Mouse (Mus musculus): ENCODE measurements at regions not wholly inside any gene's neighbourhood (a gene's known extent, or its start where the extent isn't known, plus 50 kb on each side); places are given as distances from the start of the nearest gene placed in this dataset.
A peak's percentile ranks its signal among the peaks of the same experiment; 100 is the strongest.
"Not testable (repeated sequence)": the region's sequence is repeated elsewhere in the genome, so short reads cannot be mapped to it uniquely, and the experiment has no call there.

- DNase-seq: no peak
- no peak for TF ChIP-seq POLR2A (IDR thresholded peaks at IDR 0.05; ENCODE audit: insufficient read depth, low read depth, low read length)
- no peak for TF ChIP-seq CTCF (IDR thresholded peaks at IDR 0.05)
- TF ChIP-seq EP300 (IDR thresholded peaks at IDR 0.05; ENCODE audit: insufficient read depth, low read depth, low read length): no peak
- Histone ChIP-seq H3K79me2 (replicated peaks; ENCODE audit: control insufficient read depth, insufficient read depth, low read length) (no peaks in the 10 kb centered on the region), H3K4me1 (ENCODE audit: control insufficient read depth, insufficient read depth, low read length) (no peaks in the 10 kb centered on the region), H3K4me3 (no peak overlapping the region), H3K9ac (ENCODE audit: low read depth, low read length) (no peak overlapping the region), H3K27ac (no peak overlapping the region), H3K36me3 (ENCODE audit: control insufficient read depth, insufficient read depth, low read length) (no peaks in the 10 kb centered on the region), H3K27me3 (ENCODE audit: control insufficient read depth, insufficient read depth, low read length) (no peaks in the 10 kb centered on the region)
- 72% methylated on average over 3 of the region's 3 CpGs for WGBS
- intact Hi-C loops (cut with DNase I): no loop called here
These were observed 379.6 kb downstream of the Fut8 start for GRCm38 (mm10) chr12:77617552-77617951.

- Histone ChIP-seq H3K27me3 (ENCODE audit: control insufficient read depth, insufficient read depth, low read length) (no peaks in the 10 kb centered on the region), H3K4me3 (no peak overlapping the region), H3K36me3 (ENCODE audit: control insufficient read depth, insufficient read depth, low read length) (no peaks in the 10 kb centered on the region), H3K9ac (ENCODE audit: low read depth, low read length) (no peak overlapping the region), H3K4me1 (ENCODE audit: control insufficient read depth, insufficient read depth, low read length) (no peaks in the 10 kb centered on the region), H3K79me2 (replicated peaks; ENCODE audit: control insufficient read depth, insufficient read depth, low read length) (no peaks in the 10 kb centered on the region), H3K27ac (no peak overlapping the region; the same call in 1 of the 2 replicates)
- DNase-seq: peak in 1 of 2 experiments; percentile 15
- TF ChIP-seq EP300 (IDR thresholded peaks at IDR 0.05; ENCODE audit: insufficient read depth, low read depth, low read length) (no peak), CTCF (IDR thresholded peaks at IDR 0.05) (no peak), POLR2A (IDR thresholded peaks at IDR 0.05; ENCODE audit: insufficient read depth, low read depth, low read length) (no peak)
- intact Hi-C loops (cut with DNase I): no loop called here
These were observed 384.3 kb downstream of the Fut8 start for GRCm38 (mm10) chr12:77622243-77622642.

GRCm38 (mm10) chr12:77624323-77624722 is 386.4 kb downstream of the Fut8 start:
- H3K4me3 ChIP-seq; H3K27ac ChIP-seq; H3K4me1 ChIP-seq (ENCODE audit: control insufficient read depth, insufficient read depth, low read length); intact Hi-C loops (cut with DNase I); H3K36me3 ChIP-seq (ENCODE audit: control insufficient read depth, insufficient read depth, low read length); H3K27me3 ChIP-seq (ENCODE audit: control insufficient read depth, insufficient read depth, low read length); H3K9ac ChIP-seq (ENCODE audit: low read depth, low read length); DNase-seq; H3K79me2 ChIP-seq (replicated peaks; ENCODE audit: control insufficient read depth, insufficient read depth, low read length): not testable (repeated sequence)
- WGBS: 83% methylated on average over 14 of the region's 14 CpGs
- TF ChIP-seq CTCF (IDR thresholded peaks at IDR 0.05): 0 out of 2 replicates have a peak, but pooled peaks have one; percentile 12

- no peak for DNase-seq
- Histone ChIP-seq H3K36me3 (ENCODE audit: control insufficient read depth, insufficient read depth, low read length) (no peaks in the 10 kb centered on the region), H3K27me3 (ENCODE audit: control insufficient read depth, insufficient read depth, low read length) (no peaks in the 10 kb centered on the region), H3K4me3 (no peak overlapping the region), H3K79me2 (replicated peaks; ENCODE audit: control insufficient read depth, insufficient read depth, low read length) (no peaks in the 10 kb centered on the region), H3K4me1 (ENCODE audit: control insufficient read depth, insufficient read depth, low read length) (no peaks in the 10 kb centered on the region), H3K27ac (no peak overlapping the region), H3K9ac (ENCODE audit: low read depth, low read length) (no peak overlapping the region)
- TF ChIP-seq EP300 (IDR thresholded peaks at IDR 0.05; ENCODE audit: insufficient read depth, low read depth, low read length) (no peak), POLR2A (IDR thresholded peaks at IDR 0.05; ENCODE audit: insufficient read depth, low read depth, low read length) (no peak), CTCF (IDR thresholded peaks at IDR 0.05) (no peak)
- intact Hi-C loops (cut with DNase I): no loop called here
These were observed 390.5 kb downstream of the Fut8 start for GRCm38 (mm10) chr12:77628358-77628850.

GRCm38 (mm10) chr12:77633981-77634650 is 396.2 kb downstream of the Fut8 start:
- Histone ChIP-seq H3K27me3 (ENCODE audit: control insufficient read depth, insufficient read depth, low read length) (no peaks in the 10 kb centered on the region), H3K4me1 (ENCODE audit: control insufficient read depth, insufficient read depth, low read length) (no peaks in the 10 kb centered on the region), H3K36me3 (ENCODE audit: control insufficient read depth, insufficient read depth, low read length) (no peaks in the 10 kb centered on the region), H3K9ac (ENCODE audit: low read depth, low read length) (no peak overlapping the region), H3K27ac (no peak overlapping the region), H3K4me3 (no peak overlapping the region), H3K79me2 (replicated peaks; ENCODE audit: control insufficient read depth, insufficient read depth, low read length) (no peaks in the 10 kb centered on the region)
- no peak for DNase-seq
- intact Hi-C loops (cut with DNase I): no loop called here
- TF ChIP-seq EP300 (IDR thresholded peaks at IDR 0.05; ENCODE audit: insufficient read depth, low read depth, low read length): no peak
- TF ChIP-seq CTCF (IDR thresholded peaks at IDR 0.05): no peak
- no peak for TF ChIP-seq POLR2A (IDR thresholded peaks at IDR 0.05; ENCODE audit: insufficient read depth, low read depth, low read length)
- 40% methylated on average over 10 of the region's 10 CpGs for WGBS

GRCm38 (mm10) chr12:77638266-77638665 is 400.3 kb downstream of the Fut8 start:
- DNase-seq: peak in 1 of 2 experiments; percentile 26
- no peaks in the 10 kb centered on the region for H3K36me3 ChIP-seq (ENCODE audit: control insufficient read depth, insufficient read depth, low read length)
- no peak overlapping the region for H3K4me3 ChIP-seq
- H3K79me2 ChIP-seq (replicated peaks; ENCODE audit: control insufficient read depth, insufficient read depth, low read length): no peaks in the 10 kb centered on the region
- no peaks in the 10 kb centered on the region for H3K27me3 ChIP-seq (ENCODE audit: control insufficient read depth, insufficient read depth, low read length)
- TF ChIP-seq CTCF (IDR thresholded peaks at IDR 0.05) (no peak), POLR2A (IDR thresholded peaks at IDR 0.05; ENCODE audit: insufficient read depth, low read depth, low read length) (no peak)
- H3K4me1 ChIP-seq (ENCODE audit: control insufficient read depth, insufficient read depth, low read length): no peaks in the 10 kb centered on the region
- 41% methylated on average over 7 of the region's 7 CpGs for WGBS
- H3K27ac ChIP-seq: no peak overlapping the region
- intact Hi-C loops (cut with DNase I): no loop called here
- H3K9ac ChIP-seq (ENCODE audit: low read depth, low read length): no peak overlapping the region

Data from heart, adult 2 months (tissue).